12 mouse cellular contexts compared by ENCODE assay signal in the genomic region with DNA sequence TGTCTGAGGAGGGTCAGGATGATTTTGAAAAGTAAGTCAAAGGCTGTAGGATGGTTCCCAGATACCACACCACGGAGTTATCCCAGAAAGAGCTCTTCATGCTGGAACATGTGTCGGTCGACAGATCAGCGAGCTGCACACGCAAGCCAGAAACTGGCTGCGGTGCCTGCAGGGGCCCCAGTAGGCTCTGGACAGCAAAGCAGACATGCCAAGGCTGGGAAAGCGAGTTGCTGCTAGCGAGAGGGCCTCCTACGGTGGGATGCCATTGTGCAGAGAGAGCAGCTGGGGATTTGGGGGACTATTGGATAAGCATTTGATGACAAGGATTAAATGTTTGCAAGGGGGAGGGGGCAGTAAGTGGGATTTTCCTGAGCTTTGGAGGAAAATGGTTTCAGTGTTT.
DNase-seq lines count a peak whose midpoint lies in the region; ATAC-seq lines count a peak whose summit lies in the region.
"Had no signal": no experiment of that assay in that cellular context is flagged by ENCODE, and none has a peak within 500 bp of the region (broad histone marks: within the 10 kb centered on the region; RNA-seq: fewer than 3 reads in every experiment).

No protein-coding gene starts in this region.

- WGBS in heart, embryonic 14.5 days, result 18% methylated on average over 9 of the region's 9 CpGs
- 7% methylated on average over 9 of the region's 9 CpGs for WGBS in embryonic facial prominence, embryonic 11.5 days
- WGBS in hindbrain, embryonic 13.5 days, result 7% methylated on average over 9 of the region's 9 CpGs
- 10% methylated on average over 9 of the region's 9 CpGs for WGBS in neural tube, embryonic 12.5 days

- DNase-seq in heart, postnatal 10 days, result no peak
- DNase-seq in embryonic facial prominence, embryonic 11.5 days (ENCODE audit: low spot score), result peak; percentile 67
- DNase-seq in B cell, adult 2 months, result no peak
- no peak for DNase-seq in gastrocnemius, adult 18-20 months (ENCODE audit: low spot score)
- DNase-seq in MN1 (ENCODE audit: low spot score), result no peak
- DNase-seq: gastrocnemius, postnatal 36 days; kidney, adult 11 months; right cerebral cortex, postnatal 14 days had no signal

- H3K4me3 ChIP-seq in heart, embryonic 14.5 days (ENCODE audit: control insufficient read depth in 1 of 2, insufficient read depth in 1 of 2, low read depth in 1 of 2, low read length in 2 of 2), result no peak overlapping the region
- H3K4me3 ChIP-seq in embryonic facial prominence, embryonic 11.5 days (ENCODE audit: low read depth, low read length), result no peak overlapping the region
- H3K4me3 ChIP-seq in hindbrain, embryonic 13.5 days, result no peak overlapping the region
- no peak overlapping the region for H3K4me3 ChIP-seq in neural tube, embryonic 12.5 days
- H3K4me3 ChIP-seq: liver, embryonic 15.5 days had no signal

- H3K27me3 ChIP-seq in heart, embryonic 14.5 days (ENCODE audit: control insufficient read depth, insufficient read depth, low read length), result no peaks in the 10 kb centered on the region
- H3K27me3 ChIP-seq in embryonic facial prominence, embryonic 11.5 days (ENCODE audit: control insufficient read depth, insufficient read depth, low read length), result no peaks in the 10 kb centered on the region
- peaks cover 16% of the 10 kb centered on the region for H3K27me3 ChIP-seq in hindbrain, embryonic 13.5 days
- H3K27me3 ChIP-seq in neural tube, embryonic 12.5 days (replicated peaks), result peaks cover 15% of the 10 kb centered on the region
- H3K27me3 ChIP-seq: liver, embryonic 15.5 days had no signal

- H3K4me2 ChIP-seq in heart, embryonic 14.5 days (ENCODE audit: low read length), result peak overlapping the region; percentile 17; the same call in 1 of the 2 replicates
- no peak overlapping the region; the same call in 1 of the 2 replicates for H3K4me2 ChIP-seq in embryonic facial prominence, embryonic 11.5 days (ENCODE audit: low read depth, low read length)
- 0 out of 2 replicates have a peak overlapping the region, but pooled peaks have one; percentile 17 for H3K4me2 ChIP-seq in hindbrain, embryonic 13.5 days
- H3K4me2 ChIP-seq in neural tube, embryonic 12.5 days (replicated peaks), result peak overlapping the region; percentile 28; the same call in 1 of the 2 replicates
- H3K4me2 ChIP-seq: liver, embryonic 15.5 days had no signal

- H3K36me3 ChIP-seq in heart, embryonic 14.5 days (ENCODE audit: control insufficient read depth, insufficient read depth, low read length), result no peaks in the 10 kb centered on the region
- H3K36me3 ChIP-seq in embryonic facial prominence, embryonic 11.5 days (replicated peaks; ENCODE audit: control insufficient read depth, insufficient read depth, low read depth, low read length), result no peaks in the 10 kb centered on the region
- H3K36me3 ChIP-seq in hindbrain, embryonic 13.5 days, result no peaks in the 10 kb centered on the region
- H3K36me3 ChIP-seq in neural tube, embryonic 12.5 days, result no peaks in the 10 kb centered on the region
- H3K36me3 ChIP-seq: liver, embryonic 15.5 days had no signal

- no peak overlapping the region for H3K9ac ChIP-seq in heart, embryonic 14.5 days (ENCODE audit: low read length)
- H3K9ac ChIP-seq in embryonic facial prominence, embryonic 11.5 days (replicated peaks; ENCODE audit: low read length), result 0 out of 2 replicates have a peak overlapping the region, but pooled peaks have one; percentile 18
- no peak overlapping the region for H3K9ac ChIP-seq in hindbrain, embryonic 13.5 days
- no peak overlapping the region for H3K9ac ChIP-seq in neural tube, embryonic 12.5 days
- H3K9ac ChIP-seq: liver, embryonic 15.5 days had no signal

- no peak for ATAC-seq in heart, embryonic 14.5 days (ENCODE audit: insufficient number of reproducible peaks, insufficient read depth, low FRiP score, low read depth)
- no peak for ATAC-seq in embryonic facial prominence, embryonic 11.5 days (replicated peaks; ENCODE audit: insufficient number of reproducible peaks, low FRiP score, low TSS enrichment, low read depth)
- no peak for ATAC-seq in hindbrain, embryonic 13.5 days (ENCODE audit: low FRiP score)
- no peak for ATAC-seq in neural tube, embryonic 12.5 days (ENCODE audit: low FRiP score, low read depth)

- H3K9me3 ChIP-seq in heart, embryonic 14.5 days (ENCODE audit: control insufficient read depth, low read length), result no peaks in the 10 kb centered on the region
- no peaks in the 10 kb centered on the region for H3K9me3 ChIP-seq in embryonic facial prominence, embryonic 11.5 days (replicated peaks; ENCODE audit: control insufficient read depth, low read length)
- H3K9me3 ChIP-seq in hindbrain, embryonic 13.5 days, result no peaks in the 10 kb centered on the region
- H3K9me3 ChIP-seq in neural tube, embryonic 12.5 days, result no peaks in the 10 kb centered on the region
- H3K9me3 ChIP-seq: liver, embryonic 15.5 days had no signal

- peaks cover 3 to 6% of the 10 kb centered on the region in 2 experiments; a peak in 2 of 4 replicates for H3K4me1 ChIP-seq in heart, embryonic 14.5 days (ENCODE audit: control insufficient read depth in 2 of 2, insufficient read depth in 2 of 2, low read length in 2 of 2)
- peaks cover 2% of the 10 kb centered on the region; the same call in 1 of the 2 replicates for H3K4me1 ChIP-seq in embryonic facial prominence, embryonic 11.5 days (ENCODE audit: control insufficient read depth, insufficient read depth, low read length)
- peaks cover 23% of the 10 kb centered on the region for H3K4me1 ChIP-seq in hindbrain, embryonic 13.5 days (replicated peaks)
- H3K4me1 ChIP-seq in neural tube, embryonic 12.5 days, result peaks cover 26% of the 10 kb centered on the region
- H3K4me1 ChIP-seq: liver, embryonic 15.5 days had no signal

- intact Hi-C loops in heart, postnatal 10 days (cut with DNase I), result no loop called here

- peak overlapping the region in 1 of 2 experiments; percentile 25; a peak in 1 of 4 replicates for H3K27ac ChIP-seq in heart, embryonic 14.5 days (replicated peaks in 1 of 2; ENCODE audit: control insufficient read depth in 1 of 2, insufficient read depth in 1 of 2, low read depth in 2 of 2, low read length in 2 of 2)
- no peak overlapping the region for H3K27ac ChIP-seq in embryonic facial prominence, embryonic 11.5 days (replicated peaks; ENCODE audit: low read depth, low read length)
- no peak overlapping the region for H3K27ac ChIP-seq in hindbrain, embryonic 13.5 days
- no peak overlapping the region for H3K27ac ChIP-seq in neural tube, embryonic 12.5 days
- H3K27ac ChIP-seq: liver, embryonic 15.5 days had no signal
